In the genomic region with DNA sequence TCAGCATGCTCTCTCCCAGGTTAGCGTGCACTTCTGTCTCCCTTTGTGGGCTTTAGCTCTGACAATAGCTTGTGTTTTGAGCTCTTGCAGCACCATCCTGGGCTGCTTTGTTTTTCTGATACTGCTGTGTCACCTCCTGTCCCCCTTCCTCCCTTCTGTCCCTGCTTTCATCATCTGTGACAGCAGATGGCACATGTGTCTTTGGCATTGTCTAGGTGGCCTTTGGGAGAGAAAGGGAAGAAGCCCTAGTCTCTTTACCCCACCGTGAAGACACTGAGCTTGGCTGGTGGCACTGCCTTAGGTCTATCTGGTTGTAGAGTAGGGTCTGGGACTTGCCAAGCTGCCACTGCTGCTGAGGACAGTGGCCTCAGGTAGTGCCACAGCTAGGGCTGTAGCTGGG, we compare ENCODE assay signal across 16 mouse cellular contexts. TPM values are rescaled to one million over a fixed set of nuclear protein-coding genes. Genes with fewer than 3 reads are reported as not detected.
DNase-seq lines count a peak whose midpoint lies in the region; ATAC-seq and TF ChIP-seq lines count a peak whose summit lies in the region.
"Had no signal": no experiment of that assay in that cellular context is flagged by ENCODE, and none has a peak within 500 bp of the region (broad histone marks: within the 10 kb centered on the region; RNA-seq: fewer than 3 reads in every experiment).

No protein-coding gene starts in this region.

- no peak for TF ChIP-seq EP300 in liver, embryonic 14.5 days (IDR thresholded peaks at IDR 0.05; ENCODE audit: low read depth)

- 30% methylated on average over 2 of the region's 2 CpGs for WGBS in liver, embryonic 14.5 days (ENCODE audit: insufficient replicate concordance)
- WGBS in liver, embryonic 11.5 days, result 60% methylated on average over 2 of the region's 2 CpGs

- peaks cover 13 to 30% of the 10 kb centered on the region in 2 experiments for H3K4me1 ChIP-seq in liver, embryonic 14.5 days (replicated peaks; ENCODE audit: control insufficient read depth in 2 of 2, insufficient read depth in 2 of 2, low read length in 1 of 2)
- H3K4me1 ChIP-seq in liver, embryonic 11.5 days (replicated peaks; ENCODE audit: control insufficient read depth, insufficient read depth, low read length), result peaks cover 17% of the 10 kb centered on the region
- H3K4me1 ChIP-seq: forebrain, embryonic 13.5 days had no signal

- H3K27ac ChIP-seq in liver, embryonic 14.5 days, result no peak overlapping the region
- H3K27ac ChIP-seq in liver, embryonic 11.5 days (ENCODE audit: low read depth, low read length), result no peak overlapping the region
- H3K27ac ChIP-seq: forebrain, embryonic 13.5 days; liver, embryonic 12.5 days had no signal

- H3K36me3 ChIP-seq in liver, embryonic 14.5 days (replicated peaks; ENCODE audit: control insufficient read depth, insufficient read depth, low read depth), result no peaks in the 10 kb centered on the region
- no peaks in the 10 kb centered on the region for H3K36me3 ChIP-seq in liver, embryonic 11.5 days (ENCODE audit: control insufficient read depth, insufficient read depth, low read length)
- H3K36me3 ChIP-seq: liver, embryonic 12.5 days had no signal

- DNase-seq in liver, embryonic 14.5 days (ENCODE audit: low read depth in 3 of 3, low spot score in 3 of 3), result no peak
- DNase-seq in liver, embryonic 11.5 days (ENCODE audit: low spot score), result no peak
- DNase-seq in thymus, postnatal 25 days, result peak; percentile 53
- DNase-seq in gastrocnemius, postnatal 4 days (ENCODE audit: low spot score in 2 of 2), result no peak
- DNase-seq in ovary, postnatal 10 days (ENCODE audit: low spot score), result no peak
- DNase-seq: cerebellum, adult 11 months; kidney, adult 11 months; kidney, postnatal 10 days; lung, postnatal 10 days; midbrain, embryonic 14.5 days had no signal

- no peak for ATAC-seq in liver, embryonic 14.5 days (ENCODE audit: insufficient read depth)
- no peak for ATAC-seq in liver, embryonic 11.5 days (replicated peaks; ENCODE audit: low FRiP score)
- ATAC-seq in activated CD4-positive, CD25-positive, alpha-beta regulatory T cell, adult 4 months, result peak; percentile 13
- peak; percentile 57 for ATAC-seq in megakaryocyte, adult 5-6 weeks (ENCODE audit: poor library complexity, severe bottlenecking)
- ATAC-seq: forebrain, embryonic 13.5 days; liver, embryonic 12.5 days had no signal

- no peak overlapping the region for H3K9ac ChIP-seq in liver, embryonic 14.5 days (replicated peaks)
- H3K9ac ChIP-seq in liver, embryonic 11.5 days (ENCODE audit: low read depth, low read length), result no peak overlapping the region
- H3K9ac ChIP-seq: forebrain, embryonic 13.5 days; liver, embryonic 12.5 days had no signal

- no peaks in the 10 kb centered on the region for H3K27me3 ChIP-seq in liver, embryonic 14.5 days (ENCODE audit: control insufficient read depth, insufficient read depth, low read length)
- H3K27me3 ChIP-seq in liver, embryonic 11.5 days (replicated peaks; ENCODE audit: control insufficient read depth, insufficient read depth, low read length), result no peaks in the 10 kb centered on the region
- H3K27me3 ChIP-seq: forebrain, embryonic 13.5 days; liver, embryonic 12.5 days had no signal

- TF ChIP-seq CTCF in liver, embryonic 14.5 days (IDR thresholded peaks at IDR 0.05; ENCODE audit: low read depth), result 0 out of 2 replicates have a peak, but pooled peaks have one; percentile 3

- H3K4me2 ChIP-seq in liver, embryonic 14.5 days (ENCODE audit: low read depth), result no peak overlapping the region
- H3K4me2 ChIP-seq in liver, embryonic 11.5 days, result no peak overlapping the region
- H3K4me2 ChIP-seq: forebrain, embryonic 13.5 days; liver, embryonic 12.5 days had no signal

- H3K9me3 ChIP-seq in liver, embryonic 14.5 days (ENCODE audit: control insufficient read depth, low read length), result no peaks in the 10 kb centered on the region
- no peaks in the 10 kb centered on the region for H3K9me3 ChIP-seq in liver, embryonic 11.5 days (ENCODE audit: control insufficient read depth, low read length)
- H3K9me3 ChIP-seq: forebrain, embryonic 13.5 days; liver, embryonic 12.5 days had no signal

- no peak overlapping the region for H3K4me3 ChIP-seq in liver, embryonic 14.5 days (ENCODE audit: insufficient read depth in 1 of 2, low read depth in 2 of 2, low read length in 2 of 2)
- H3K4me3 ChIP-seq in liver, embryonic 11.5 days (ENCODE audit: low read depth, low read length), result no peak overlapping the region
- H3K4me3 ChIP-seq: forebrain, embryonic 13.5 days; liver, embryonic 12.5 days had no signal

RNA-seq across cellular contexts. Expression of a gene that starts 10.8 kb away (rescaled TPM):
- 14.3 and 21.0 TPM in 2 replicates for polyA plus RNA-seq in liver, embryonic 14.5 days (2012; rRNA removed)
- polyA plus RNA-seq in liver, embryonic 14.5 days (2014; fragmentation: Nextera tagmentation; extraction: Ambion mirVana), result 18.1 and 21.0 TPM in 2 replicates
- 34.8 and 35.9 TPM in 2 replicates for polyA plus RNA-seq in liver, embryonic 11.5 days (2014; fragmentation: Nextera tagmentation; extraction: Ambion mirVana)
- 10 to 100 TPM; 25.8 to 30.9 TPM for polyA plus RNA-seq in activated CD4-positive, CD25-positive, alpha-beta regulatory T cell, adult 4 months (2017; shearing (Covaris generic))
- 65.2 and 67.0 TPM in 2 replicates for total RNA-seq in megakaryocyte, adult 5-6 weeks (2015)
- 45.4 and 58.5 TPM in 2 replicates for total RNA-seq in megakaryocyte, adult 5-6 weeks (2017)
- 10 to 100 TPM; 58.3 to 63.2 TPM for total RNA-seq in gastrocnemius, postnatal 4 days (2021)

RNA-seq across cellular contexts. Expression of a gene that starts 59.9 kb away (rescaled TPM):
- not detected in 2 replicates for polyA plus RNA-seq in liver, embryonic 14.5 days (2012; rRNA removed)
- polyA plus RNA-seq in liver, embryonic 14.5 days (2014; fragmentation: Nextera tagmentation; extraction: Ambion mirVana), result not detected in 2 replicates
- not detected in 2 replicates for polyA plus RNA-seq in liver, embryonic 11.5 days (2014; fragmentation: Nextera tagmentation; extraction: Ambion mirVana)
- under 1 TPM in 1 of 2 experiments, not detected in 1; 0.97 TPM for polyA plus RNA-seq in activated CD4-positive, CD25-positive, alpha-beta regulatory T cell, adult 4 months (2017; shearing (Covaris generic))
- total RNA-seq in megakaryocyte, adult 5-6 weeks (2015), result not detected in 2 replicates
- not detected in 2 replicates for total RNA-seq in megakaryocyte, adult 5-6 weeks (2017)
- total RNA-seq in gastrocnemius, postnatal 4 days (2021), result under 1 TPM in 1 of 2 experiments, not detected in 1; 0.62 TPM
- total RNA-seq: left cerebral cortex, postnatal 14 days had no signal
- polyA plus RNA-seq: forebrain, embryonic 13.5 days; liver, embryonic 12.5 days; midbrain, embryonic 14.5 days; neural tube, embryonic 11.5 days had no signal

Comparison
In these comparisons a context has a peak if more than half of its experiments do, and no peak if none do; other contexts are left out.
1. ATAC-seq: peak in activated CD4-positive, CD25-positive, alpha-beta regulatory T cell, adult 4 months (single experiment) and megakaryocyte, adult 5-6 weeks (single experiment); none in liver, embryonic 14.5 days (single experiment) and liver, embryonic 11.5 days (single experiment).